Mouse (Mus musculus) testis, postnatal 10 days (tissue): Measurements from ENCODE around the gene Gm27235.
"Not testable (repeated sequence)": the region's sequence is repeated elsewhere in the genome, so short reads cannot be mapped to it uniquely, and the experiment has no call there.

Experiments used
- DNase-seq: peaks from one replicate; pipeline ENCODE4 v3.0.0; 2021; ENCODE audit warnings: low spot score

Gm27235 gene

GRCm38 (mm10) chr9:35790001-35790400 lies at the start of gene Gm27235, which contains the start of gene D730048I06Rik:
Gene Gm27235 (minus strand): TSS chr9:35790101.
Gene D730048I06Rik (minus strand): TSS chr9:35790112.
- peak; percentile 50 for DNase-seq

- not testable (repeated sequence) for DNase-seq
These were observed 28.0 kb upstream of the Gm27235 start for GRCm38 (mm10) chr9:35817881-35818280.

DNA sequence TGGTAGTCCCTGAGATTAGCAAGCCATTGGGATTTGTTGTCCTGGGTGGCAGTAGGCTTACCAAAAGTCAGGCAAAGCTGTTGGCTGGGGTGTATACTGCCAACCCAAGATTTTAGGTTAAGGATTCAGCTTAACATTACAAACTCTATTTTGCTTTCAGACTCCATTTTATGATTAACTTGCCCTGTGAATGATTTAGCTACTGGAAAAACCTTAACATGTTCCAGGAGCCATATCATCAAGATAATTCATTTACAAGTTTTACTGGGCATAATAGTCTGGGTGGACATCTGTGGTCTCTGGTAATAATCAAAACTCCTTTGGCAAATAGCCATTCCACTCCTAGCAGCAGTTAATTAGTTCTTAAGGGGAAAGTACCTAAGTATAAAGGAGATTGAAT lies 8.2 kb upstream of the Gm27235 start:
- no peak for DNase-seq

- DNase-seq, result no peak
These were observed 11.9 kb downstream of the Gm27235 start, which contains the start of gene Gm17727 for GRCm38 (mm10) chr9:35778009-35778408. Gene Gm17727 (minus strand): TSS chr9:35778109.

- DNase-seq, result no peak
These were observed 33.1 kb downstream of the Gm27235 start for GRCm38 (mm10) chr9:35756843-35757242.

GRCm38 (mm10) chr9:35740749-35741148 lies 49.2 kb downstream of the Gm27235 start, which contains the start of gene Gm17677:
Gene Gm17677 (plus strand): TSS chr9:35741049.
- no peak for DNase-seq
